Mouse (Mus musculus) gastrocnemius, postnatal 10 days (tissue): ENCODE measurements around the gene Schip1. TPM values are rescaled to one million over a fixed set of nuclear protein-coding genes. Genes with fewer than 3 reads are reported as not detected.
A peak's percentile ranks its signal among the peaks of the same experiment; 100 is the strongest.

ENCODE experiments used
- DNase-seq: peaks from one replicate; pipeline ENCODE4 v3.0.0; 2021; ENCODE audit warnings: mixed read lengths
- total RNA-seq, 2 experiments: library from RNA; stranded (reverse); gene quantifications; 2 replicates each; pipeline ENCODE4 v1.2.3; 2021

Gene Schip1
- total RNA-seq, 2 experiments from 2014 or later = 86.2 to 86.6 TPM

- no peak for DNase-seq
These were observed 206.9 kb downstream of the Schip1 start for GRCm38 (mm10) chr3:68271457-68271856.

GRCm38 (mm10) chr3:68271881-68272280 is 207.3 kb downstream of the Schip1 start:
- no peak for DNase-seq

GRCm38 (mm10) chr3:68282844-68283594 is 218.4 kb downstream of the Schip1 start:
- no peak for DNase-seq

- no peak for DNase-seq
These were observed 219.0 kb downstream of the Schip1 start for GRCm38 (mm10) chr3:68283595-68283991.

DNA sequence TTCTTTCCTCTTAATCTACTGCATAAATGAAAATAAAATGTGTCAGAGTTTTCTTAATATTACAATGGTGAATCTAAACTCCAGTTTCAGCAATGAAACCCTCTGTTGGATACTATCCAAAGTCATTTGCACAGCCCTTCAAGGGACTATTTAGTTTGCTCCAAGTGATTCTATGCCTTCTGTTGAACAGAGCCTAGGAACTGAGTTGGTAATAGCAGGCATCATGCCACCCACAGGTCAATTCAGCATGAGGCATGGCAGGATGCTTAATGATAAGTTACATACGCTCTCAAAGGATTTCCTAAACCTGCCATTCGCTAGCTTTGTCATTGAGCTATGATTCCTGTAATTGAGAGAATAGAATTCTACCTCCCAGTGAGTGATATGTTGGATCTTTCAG is 219.9 kb downstream of the Schip1 start:
- no peak for DNase-seq

DNA sequence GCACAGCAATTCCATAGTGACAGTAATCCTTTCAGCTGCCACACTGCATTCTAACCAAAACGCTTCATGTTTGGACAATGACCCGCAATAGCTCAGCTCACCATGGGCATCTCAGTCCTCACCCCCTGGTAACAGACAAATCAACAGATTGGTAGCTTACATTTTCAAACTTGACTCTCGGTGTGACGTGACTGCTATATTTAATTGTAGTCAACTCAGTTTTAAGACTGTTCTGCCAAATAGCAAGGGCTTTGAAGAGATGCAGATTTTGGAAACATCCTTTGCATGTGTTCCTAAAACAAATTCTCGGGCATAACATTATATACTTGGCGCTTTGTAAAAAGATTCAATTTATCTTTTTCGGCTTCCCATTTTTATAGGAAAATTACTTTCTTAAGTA is 232.2 kb downstream of the Schip1 start:
- DNase-seq = no peak

GRCm38 (mm10) chr3:68305647-68306046 is 241.0 kb downstream of the Schip1 start:
- no peak for DNase-seq

GRCm38 (mm10) chr3:68306726-68307125 is 242.1 kb downstream of the Schip1 start:
- DNase-seq = no peak

DNA sequence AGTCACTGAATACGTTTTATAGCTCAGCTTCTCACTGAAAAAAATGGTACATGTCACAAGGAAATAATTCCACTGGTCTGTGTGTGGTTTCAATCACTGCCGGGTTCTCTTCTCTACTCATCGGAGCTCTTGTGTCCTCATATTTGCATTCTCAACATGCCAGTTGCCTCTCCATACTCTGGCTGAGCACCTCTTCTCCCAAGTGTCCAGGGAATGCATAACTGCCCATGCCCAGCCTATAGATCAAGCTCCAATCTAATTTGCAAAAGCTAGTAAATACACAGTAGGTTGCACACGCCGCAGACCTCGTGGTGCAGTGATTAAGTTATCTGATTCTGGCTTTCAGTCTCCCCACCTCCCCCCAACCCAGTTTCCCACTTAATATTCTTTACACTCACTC is 261.0 kb downstream of the Schip1 start:
- no peak for DNase-seq

- no peak for DNase-seq
These were observed 267.9 kb downstream of the Schip1 start for GRCm38 (mm10) chr3:68332515-68332914.

GRCm38 (mm10) chr3:68335501-68335900 is 270.9 kb downstream of the Schip1 start:
- DNase-seq = no peak

DNA sequence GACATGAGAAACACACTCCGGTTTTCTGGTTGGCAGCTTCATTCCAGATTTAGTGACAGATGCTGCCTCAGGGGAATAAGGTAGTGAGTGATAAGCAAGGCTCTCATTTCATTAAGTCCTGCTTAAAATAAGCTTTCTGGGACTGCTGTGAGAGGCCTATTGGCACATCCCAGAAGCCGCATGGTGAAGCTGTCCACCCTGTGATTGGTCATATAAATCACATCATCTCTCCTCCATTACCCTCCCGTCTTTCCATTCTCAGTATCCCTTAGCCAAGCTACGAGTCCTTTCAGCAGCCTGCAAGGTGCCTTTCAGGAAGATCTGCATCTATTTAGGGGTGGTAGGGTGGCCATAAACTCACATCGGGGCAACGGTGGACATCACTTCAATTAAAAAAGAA is 286.0 kb downstream of the Schip1 start:
- DNase-seq = no peak

DNA sequence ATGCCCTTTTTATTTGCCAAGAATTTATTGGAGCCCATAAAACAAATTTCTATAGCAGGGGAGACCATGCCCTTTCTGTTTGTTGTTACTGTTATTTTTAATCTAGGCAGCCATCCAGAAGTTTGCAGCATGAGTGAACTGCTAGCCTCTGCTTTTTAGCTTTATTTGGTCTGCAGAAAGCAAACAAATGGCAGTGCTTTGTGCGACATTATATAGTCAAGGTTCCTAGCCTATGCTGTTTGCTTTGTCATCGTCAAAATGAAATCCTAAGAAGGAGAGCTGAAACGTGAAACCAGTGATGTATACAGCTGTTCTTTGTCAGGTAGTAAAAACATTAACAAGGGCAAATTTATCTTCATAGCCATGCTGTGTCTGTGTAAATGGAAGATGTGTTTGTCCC is 286.9 kb downstream of the Schip1 start:
- DNase-seq = no peak

GRCm38 (mm10) chr3:68352961-68353360 is 288.4 kb downstream of the Schip1 start:
- DNase-seq = no peak

DNA sequence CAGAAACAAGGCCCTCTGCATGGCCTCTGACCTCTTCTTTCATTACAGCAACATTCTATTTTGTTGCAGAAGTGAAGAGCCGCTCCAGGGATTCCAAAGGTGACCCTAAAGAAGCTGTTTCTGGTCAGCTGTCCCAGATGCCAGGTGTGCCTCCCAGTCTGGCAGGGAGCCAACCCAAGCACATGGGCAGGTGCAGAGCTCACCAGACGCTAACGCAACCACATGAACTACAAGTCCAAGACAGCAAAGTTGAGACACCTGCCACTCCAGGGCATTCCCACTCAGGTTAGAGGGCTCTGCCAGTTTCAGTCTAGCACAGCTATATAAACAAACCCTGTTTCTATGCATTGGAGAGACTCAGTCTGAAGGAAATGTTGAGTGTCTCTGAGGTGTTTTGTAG is 288.9 kb downstream of the Schip1 start:
- DNase-seq = no peak

GRCm38 (mm10) chr3:68356516-68356915 is 291.9 kb downstream of the Schip1 start:
- no peak for DNase-seq

DNA sequence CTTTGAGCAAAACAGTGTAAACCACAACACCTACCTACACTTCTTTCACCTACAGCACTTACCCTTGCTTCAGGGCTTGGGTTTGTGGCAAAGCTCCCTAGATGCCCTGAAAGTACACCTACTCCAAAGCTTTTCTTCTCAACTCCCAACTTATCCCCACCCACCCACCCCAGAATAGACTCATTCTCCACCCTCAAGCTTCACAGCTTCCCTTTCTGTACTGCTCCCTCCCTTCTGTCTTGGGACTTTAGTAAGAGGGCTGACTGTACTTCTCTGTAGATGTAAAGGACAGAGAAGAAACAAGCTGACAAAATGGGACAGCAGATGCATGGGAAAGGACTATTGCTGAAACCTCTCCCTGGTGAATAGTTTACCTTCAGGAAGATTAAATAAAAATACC is 303.4 kb downstream of the Schip1 start:
- no peak for DNase-seq

DNA sequence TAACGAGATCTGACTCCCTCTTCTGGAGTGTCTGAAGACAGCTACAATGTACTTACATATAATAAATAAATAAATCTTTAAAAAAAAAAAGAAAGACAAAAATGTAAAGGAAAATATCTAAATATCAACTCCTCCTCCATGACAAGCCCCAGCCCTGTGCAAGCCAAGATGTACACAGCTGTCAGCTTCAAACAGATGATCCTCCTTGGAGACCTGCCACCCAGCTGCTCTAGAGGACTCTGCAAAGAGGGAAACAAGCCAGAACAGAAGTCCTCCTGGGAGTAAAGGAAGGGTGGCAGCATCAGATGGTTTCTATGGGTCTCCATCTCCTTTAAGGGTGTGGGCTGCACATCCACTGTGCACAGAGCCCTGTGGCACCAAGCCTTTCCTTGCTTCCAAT is 308.3 kb downstream of the Schip1 start:
- peak; percentile 24 for DNase-seq

DNA sequence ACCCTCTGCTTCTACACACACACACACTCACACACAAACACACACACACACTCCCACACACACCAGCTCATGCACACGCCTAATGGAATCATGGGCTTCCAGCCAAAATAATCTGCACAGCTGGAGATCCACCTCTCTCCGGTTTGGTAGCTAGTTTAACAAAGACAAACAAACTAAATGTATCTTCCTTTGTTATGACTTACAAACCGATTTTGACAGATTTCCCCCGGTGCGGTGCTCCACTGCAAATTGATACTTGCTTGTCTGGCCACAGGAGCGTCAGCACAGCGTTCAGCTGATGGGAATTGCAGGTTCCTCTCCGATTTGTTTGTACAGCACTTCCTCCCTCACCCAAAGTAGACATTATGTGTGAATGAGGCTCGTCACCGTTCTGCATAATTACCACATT is 310.5 kb downstream of the Schip1 start:
- DNase-seq = no peak

DNA sequence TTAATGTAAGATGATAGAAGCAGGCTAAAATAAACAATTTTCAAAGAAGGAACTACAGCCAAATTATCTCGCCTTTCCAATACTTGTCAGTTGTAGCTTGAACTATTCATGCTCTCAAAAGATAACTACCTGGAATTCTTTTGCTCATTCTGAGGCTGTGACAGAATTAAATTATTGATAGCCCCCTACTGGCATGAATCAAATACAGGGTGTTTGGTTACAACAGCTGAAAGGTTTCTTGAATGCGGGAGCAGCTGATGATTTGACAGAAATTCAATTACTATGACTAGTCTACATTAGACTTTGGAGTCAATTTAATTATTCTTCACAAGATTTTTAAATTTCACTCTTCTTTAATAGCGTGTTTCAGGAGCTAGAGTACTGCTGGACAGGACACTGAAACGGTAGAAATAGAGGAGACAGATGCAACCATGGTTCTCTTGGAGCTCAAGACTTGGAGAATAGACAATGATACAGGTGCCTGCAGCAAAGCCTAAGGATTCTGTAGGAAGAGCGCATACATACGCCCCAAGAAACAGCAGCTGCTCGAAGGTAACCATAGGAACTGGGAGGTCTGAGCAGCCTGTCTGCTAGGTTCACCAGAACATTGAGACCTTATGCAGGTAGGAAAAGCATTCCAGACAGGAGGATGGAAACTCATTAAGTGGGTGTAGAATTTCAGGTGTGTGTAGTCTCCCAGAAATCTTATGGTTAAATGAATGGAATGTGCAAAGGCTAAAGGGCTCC is 313.0 kb downstream of the Schip1 start:
- DNase-seq = no peak

- DNase-seq = no peak
These were observed 314.2 kb downstream of the Schip1 start for GRCm38 (mm10) chr3:68378799-68379198.

- DNase-seq = peak; percentile 17
These were observed 314.6 kb downstream of the Schip1 start for GRCm38 (mm10) chr3:68379242-68379641.

DNA sequence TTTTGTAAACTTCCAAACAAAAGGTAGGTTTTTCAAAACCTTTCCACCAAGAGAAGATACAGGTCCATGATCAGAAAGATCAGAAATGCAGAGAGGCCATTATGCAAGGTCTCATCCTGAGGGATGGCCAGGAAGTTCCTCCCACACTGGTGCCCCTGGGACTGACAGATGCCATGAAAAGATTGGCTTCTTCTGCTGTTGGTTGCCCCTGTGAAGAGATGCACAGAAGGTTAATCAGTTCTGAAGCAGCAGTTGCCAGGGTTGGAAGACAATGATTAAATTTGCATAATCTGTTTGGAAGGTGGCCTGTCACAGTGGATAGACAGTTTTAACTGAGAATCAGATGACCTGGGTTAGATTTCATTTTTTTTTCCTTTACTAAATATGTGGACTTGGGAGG is 319.1 kb downstream of the Schip1 start:
- DNase-seq = no peak

DNA sequence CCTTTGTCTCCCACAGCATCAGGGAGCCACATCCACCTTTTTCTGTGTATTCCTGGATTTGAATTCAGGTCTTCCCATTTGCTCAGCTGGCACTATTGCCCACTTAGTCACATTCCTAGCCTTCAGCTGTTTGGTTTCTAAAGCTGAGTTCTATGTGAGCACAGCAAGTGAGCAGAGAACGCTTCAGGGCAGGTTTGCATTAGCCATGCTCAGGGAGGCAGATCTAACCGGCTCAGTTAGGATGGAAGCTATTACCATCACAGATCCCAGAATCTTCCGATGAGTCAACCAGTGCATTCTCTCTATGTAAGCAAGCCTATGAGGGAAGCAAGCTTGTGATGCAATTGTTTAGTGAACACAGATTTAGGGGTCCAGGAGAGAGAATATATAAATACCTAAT is 320.9 kb downstream of the Schip1 start:
- no peak for DNase-seq
